Mouse (Mus musculus) CH12.LX (cell line): ENCODE measurements around the gene Ctrb1. TPM values are rescaled to one million over a fixed set of nuclear protein-coding genes. Genes with fewer than 3 reads are reported as not detected.

ENCODE experiments used
- DNase-seq: peaks from one replicate; pipeline ENCODE4 v3.0.0-alpha.2; 2013; ENCODE audit errors: extremely low read depth
- H3K27ac ChIP-seq: 2 replicates; pipeline ENCODE4 v1.5.1; 2012; ENCODE audit warnings: low read depth, mild to moderate bottlenecking, control low read depth, moderate library complexity; ENCODE audit not compliant: insufficient read depth
- H3K27me3 ChIP-seq: replicated peaks from 2 replicates; pipeline ENCODE3; 2012; ENCODE audit warnings: inconsistent platforms
- H3K36me3 ChIP-seq, 2 experiments: replicated peaks in 1 of 2; 2 replicates each; pipeline versions ENCODE3 to v1.6.1; 2012; ENCODE audit warnings: inconsistent platforms in 1 of 2, low read length in 1 of 2, mild to moderate bottlenecking in 1 of 2, mixed read lengths in 1 of 2, moderate library complexity in 1 of 2; ENCODE audit not compliant: control insufficient read depth in 1 of 2, insufficient read depth in 1 of 2
- H3K4me1 ChIP-seq, 2 experiments: 2 replicates each; pipeline ENCODE4 v1.6.1; 2012; ENCODE audit warnings: inconsistent platforms in 1 of 2, moderate library complexity in 1 of 2; ENCODE audit not compliant: insufficient read depth in 2 of 2, control insufficient read depth in 1 of 2
- H3K4me2 ChIP-seq: 2 replicates; pipeline ENCODE4 v1.6.1; 2012; ENCODE audit warnings: low read depth, mild to moderate bottlenecking, control low read depth; ENCODE audit not compliant: poor library complexity, insufficient read depth, severe bottlenecking
- H3K4me3 ChIP-seq, 3 experiments: fragments of 150-350 bp in 1 of 3; sonication (generic) in 1 of 3; replicated peaks in 1 of 3; 2 replicates each; pipeline versions ENCODE3 to v1.5.1; 2011 to 2012; ENCODE audit warnings: low read depth in 2 of 3, low read length in 2 of 3, mild to moderate bottlenecking in 2 of 3, moderate library complexity in 2 of 3, control low read depth in 1 of 3, improper control_type of control experiment in 1 of 3, inconsistent platforms in 1 of 3, mixed read lengths in 1 of 3; ENCODE audit not compliant: poor library complexity in 1 of 3
- H3K79me2 ChIP-seq: replicated peaks from 2 replicates; pipeline ENCODE4 v1.6.1; 2012; ENCODE audit warnings: mild to moderate bottlenecking, moderate library complexity; ENCODE audit not compliant: control insufficient read depth, poor library complexity, insufficient read depth, severe bottlenecking; ENCODE audit errors: extremely low read depth
- H3K9ac ChIP-seq: 2 replicates; pipeline ENCODE4 v1.6.1; 2012; ENCODE audit warnings: low read depth, mild to moderate bottlenecking, control low read depth, moderate library complexity; ENCODE audit not compliant: insufficient read depth
- H3K9me3 ChIP-seq: replicated peaks from 2 replicates; pipeline ENCODE3; 2012; ENCODE audit warnings: low read length, inconsistent platforms, mixed read lengths
- BHLHE40 ChIP-seq: IDR thresholded peaks from 2 replicates; pipeline ENCODE4 v1.6.1; 2011; ENCODE audit warnings: mild to moderate bottlenecking, low read depth, low read length, improper control_type of control experiment
- CHD2 ChIP-seq: IDR thresholded peaks from 2 replicates; pipeline ENCODE4 v1.6.1; 2011; ENCODE audit warnings: low read length, improper control_type of control experiment
- CTCF ChIP-seq, 2 experiments: IDR thresholded peaks in 1 of 2; conservative IDR thresholded peaks in 1 of 2; 2 replicates each; pipeline ENCODE4 v1.5.1; 2011 to 2012; ENCODE audit warnings: low read depth in 2 of 2, low read length in 2 of 2, improper control_type of control experiment in 1 of 2, inconsistent platforms in 1 of 2, mild to moderate bottlenecking in 1 of 2, moderate library complexity in 1 of 2
- E2F4 ChIP-seq: IDR thresholded peaks from 2 replicates; pipeline ENCODE4 v1.6.1; 2011; ENCODE audit warnings: low read depth, low read length, improper control_type of control experiment; ENCODE audit not compliant: insufficient replicate concordance
- ELF1 ChIP-seq: IDR thresholded peaks from 2 replicates; pipeline ENCODE4 v1.6.1; 2014; ENCODE audit warnings: low read depth, mild to moderate bottlenecking, inconsistent platforms, low read length, improper control_type of control experiment
- ETS1 ChIP-seq: conservative IDR thresholded peaks from 2 replicates; pipeline ENCODE4 v1.6.1; 2012; ENCODE audit warnings: low read depth, mild to moderate bottlenecking, inconsistent platforms, low read length, improper control_type of control experiment, moderate library complexity
- GABPA ChIP-seq: IDR thresholded peaks from 2 replicates; pipeline ENCODE4 v1.6.1; 2012; ENCODE audit warnings: low read depth, low read length, improper control_type of control experiment, inconsistent platforms; ENCODE audit not compliant: insufficient replicate concordance
- HCFC1 ChIP-seq: IDR thresholded peaks from 2 replicates; pipeline ENCODE4 v1.6.1; 2012; ENCODE audit warnings: low read depth, mild to moderate bottlenecking, inconsistent platforms, low read length, improper control_type of control experiment
- IRF4 ChIP-seq: IDR thresholded peaks from 2 replicates; pipeline ENCODE4 v1.6.1; 2014; ENCODE audit warnings: low read depth, mild to moderate bottlenecking, inconsistent platforms, low read length, improper control_type of control experiment
- JUN ChIP-seq: IDR thresholded peaks from 2 replicates; pipeline ENCODE4 v1.6.1; 2011; ENCODE audit warnings: low read depth, mild to moderate bottlenecking, low read length, improper control_type of control experiment, moderate library complexity; ENCODE audit not compliant: insufficient read depth
- JUND ChIP-seq: conservative IDR thresholded peaks from 2 replicates; pipeline ENCODE4 v1.6.1; 2011; ENCODE audit warnings: low read depth, low read length, improper control_type of control experiment
- MEF2A ChIP-seq: IDR thresholded peaks from 2 replicates; pipeline ENCODE4 v1.6.1; 2014; ENCODE audit warnings: low read depth, mild to moderate bottlenecking, inconsistent platforms, low read length, improper control_type of control experiment, borderline replicate concordance
- MYC ChIP-seq: IDR thresholded peaks from 2 replicates; pipeline ENCODE4 v1.6.1; 2011; ENCODE audit warnings: low read depth, mild to moderate bottlenecking, improper control_type of control experiment, low read length
- NELFE ChIP-seq: IDR thresholded peaks from 2 replicates; pipeline ENCODE4 v1.6.1; 2011; ENCODE audit warnings: low read depth, low read length, improper control_type of control experiment
- NRF1 ChIP-seq: IDR thresholded peaks from 2 replicates; pipeline ENCODE4 v1.6.1; 2014; ENCODE audit warnings: low read depth, mild to moderate bottlenecking, inconsistent platforms, low read length, improper control_type of control experiment, moderate library complexity
- POLR2A ChIP-seq: IDR thresholded peaks from 2 replicates; pipeline ENCODE4 v1.6.1; 2011; ENCODE audit warnings: low read depth, mild to moderate bottlenecking, improper control_type of control experiment, low read length
- POLR2AphosphoS2 ChIP-seq: IDR thresholded peaks from 2 replicates; pipeline ENCODE4 v1.6.1; 2011; ENCODE audit warnings: low read depth, low read length, improper control_type of control experiment
- RAD21 ChIP-seq: IDR thresholded peaks from 2 replicates; pipeline ENCODE4 v1.6.1; 2011; ENCODE audit warnings: low read depth, mild to moderate bottlenecking, low read length, improper control_type of control experiment, moderate library complexity
- SMC3 ChIP-seq: IDR thresholded peaks from 2 replicates; pipeline ENCODE4 v1.6.1; 2011; ENCODE audit warnings: low read depth, low read length, improper control_type of control experiment
- TBP ChIP-seq: conservative IDR thresholded peaks from 2 replicates; pipeline ENCODE4 v1.6.1; 2011; ENCODE audit warnings: low read depth, low read length, improper control_type of control experiment
- TCF12 ChIP-seq: IDR thresholded peaks from 2 replicates; pipeline ENCODE4 v1.6.1; 2014; ENCODE audit warnings: low read depth, mild to moderate bottlenecking, inconsistent platforms, low read length, improper control_type of control experiment
- UBTF ChIP-seq: IDR thresholded peaks from 2 replicates; pipeline ENCODE4 v1.6.1; 2012; ENCODE audit warnings: low read depth, mild to moderate bottlenecking, inconsistent platforms, low read length, improper control_type of control experiment, moderate library complexity
- USF1 ChIP-seq: IDR thresholded peaks from 2 replicates; pipeline ENCODE4 v1.6.1; 2014; ENCODE audit warnings: low read depth, mild to moderate bottlenecking, inconsistent platforms, low read length, improper control_type of control experiment
- ZC3H11A ChIP-seq: IDR thresholded peaks from 2 replicates; pipeline ENCODE4 v1.6.1; 2012; ENCODE audit warnings: low read depth, mild to moderate bottlenecking, inconsistent platforms, low read length, improper control_type of control experiment
- ZMIZ1 ChIP-seq: IDR thresholded peaks from 2 replicates; pipeline ENCODE4 v1.6.1; 2012; ENCODE audit warnings: low read depth, mild to moderate bottlenecking, inconsistent platforms, low read length, improper control_type of control experiment
- dilution Hi-C: fragments of 300-500 bp; cut with MboI; formaldehyde crosslinking; loops from 2 replicates; pipeline ENCODE4 v1.14.3; 2020; ENCODE audit warnings: low sequenced_read_pairs; ENCODE audit not compliant: extremely low pct_unique_long_range_greater_than_20kb, extremely low pct_ligation_motif_present
- in situ Hi-C: fragments of 300-500 bp; cut with MboI; formaldehyde crosslinking; loops from 3 replicates; pipeline ENCODE4 v1.14.3; 2019; ENCODE audit warnings: low sequenced_read_pairs, low pct_ligation_motif_present, low pct_unique_long_range_greater_than_20kb, mixed read lengths
- polyA plus RNA-seq: library from polyadenylated mRNA; unstranded; fragments of >175 nt; gene quantifications from 2 replicates; pipeline ENCODE4 v1.2.1, GENCODE M21; 2012; ENCODE audit warnings: low read depth; ENCODE audit not compliant: insufficient read length
- total RNA-seq, 2 experiments: library from RNA; depleted of rRNA; stranded (reverse); fragments of 300-350 nt in 1 of 2; fragments of >200 nt in 1 of 2; gene quantifications; 2 replicates each; pipeline ENCODE4 v1.2.3; 2012 to 2014

Gene Ctrb1
- total and polyA plus RNA-seq, 3 experiments: not detected

DNA sequence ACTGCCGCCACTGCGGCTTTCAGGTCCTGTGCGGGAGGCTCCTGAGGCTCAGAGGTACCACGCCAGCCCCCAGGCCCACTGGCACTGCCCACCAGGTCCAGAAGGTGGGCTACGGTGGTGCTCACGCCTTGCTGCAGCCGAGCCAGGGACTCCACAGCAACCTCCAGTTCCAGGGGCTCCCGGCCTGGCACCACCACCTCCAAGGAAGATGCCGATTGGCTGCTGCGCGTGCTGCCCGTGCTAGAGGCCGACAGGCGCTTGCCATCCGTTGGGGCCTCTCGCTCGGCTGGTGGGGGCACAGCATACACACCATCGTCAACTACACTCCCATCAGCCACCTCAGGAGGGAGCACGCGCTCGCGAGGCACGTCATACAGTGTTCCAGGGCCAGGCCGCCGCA is 23.0 kb upstream of the Ctrb1 start:
- Histone ChIP-seq H3K4me1 (no peaks in the 10 kb centered on the region), H3K27me3 (no peaks in the 10 kb centered on the region), H3K9me3 (no peaks in the 10 kb centered on the region), H3K4me3 (no peak overlapping the region), H3K36me3 (peaks cover 0 to 5% of the 10 kb centered on the region in 2 experiments), H3K27ac (no peak overlapping the region), H3K79me2 (no peaks in the 10 kb centered on the region), H3K4me2 (no peak overlapping the region), H3K9ac (no peak overlapping the region)
- no peak for TF ChIP-seq RAD21
- TF ChIP-seq MEF2A: no peak
- no peak for TF ChIP-seq TBP
- no peak for TF ChIP-seq POLR2AphosphoS2
- no peak for TF ChIP-seq CHD2
- TF ChIP-seq MYC: no peak
- no peak for TF ChIP-seq IRF4
- TF ChIP-seq GABPA: no peak
- dilution Hi-C loops (no loop called here), in situ Hi-C loops (no loop called here)
- no peak for DNase-seq

DNA sequence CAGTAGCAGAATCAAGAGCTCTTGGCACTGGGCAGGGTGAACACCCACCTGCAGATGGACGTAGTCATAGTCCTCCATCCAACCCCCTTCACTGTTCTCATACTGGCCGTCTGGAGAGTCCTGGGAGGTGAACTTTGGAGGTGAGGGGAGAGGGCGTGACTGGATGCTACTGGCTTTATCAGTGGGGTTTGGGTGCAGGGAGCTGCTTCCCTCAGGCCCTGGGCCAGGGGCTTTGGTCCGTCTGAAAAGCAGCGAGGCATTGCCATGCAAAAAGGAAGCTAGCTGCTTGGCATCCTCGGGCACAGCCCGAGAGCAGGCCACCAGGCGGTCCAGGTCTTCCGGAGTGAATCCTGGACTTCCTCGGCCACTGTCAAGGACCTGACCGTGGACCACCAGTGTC is 22.5 kb upstream of the Ctrb1 start:
- H3K36me3 ChIP-seq: peaks cover 0 to 5% of the 10 kb centered on the region in 2 experiments
- in situ Hi-C loops: no loop called here
- TF ChIP-seq UBTF (no peak), POLR2AphosphoS2 (no peak), USF1 (no peak), BHLHE40 (no peak), JUND (no peak), POLR2A (no peak), CHD2 (no peak)

DNA sequence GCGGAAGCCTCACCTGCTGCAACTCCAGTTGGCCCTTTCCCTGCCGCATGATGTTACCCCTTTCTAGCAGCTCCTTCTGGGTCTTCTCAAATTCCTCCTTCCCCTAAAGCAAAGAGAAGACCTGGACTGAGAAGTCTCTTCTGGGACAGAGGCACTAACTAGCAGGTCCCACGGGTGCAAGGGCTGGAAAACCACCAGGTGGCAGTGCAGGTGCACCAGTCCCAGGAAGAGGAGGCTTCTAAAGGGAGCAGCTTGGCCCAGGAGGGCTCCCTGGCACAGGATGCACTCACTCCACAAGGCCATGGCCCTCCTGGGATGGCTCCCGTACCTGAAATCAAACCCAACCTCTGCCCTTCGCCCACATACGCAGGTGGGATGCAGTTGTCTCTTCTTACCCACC is 21.8 kb upstream of the Ctrb1 start:
- no peak overlapping the region for H3K4me3 ChIP-seq
- no peak overlapping the region for H3K27ac ChIP-seq
- in situ Hi-C loops (no loop called here), dilution Hi-C loops (no loop called here)
- no peak overlapping the region for H3K9ac ChIP-seq
- peaks cover 0 to 5% of the 10 kb centered on the region in 2 experiments for H3K36me3 ChIP-seq
- no peaks in the 10 kb centered on the region for H3K79me2 ChIP-seq
- H3K9me3 ChIP-seq: no peaks in the 10 kb centered on the region
- no peaks in the 10 kb centered on the region for H3K4me1 ChIP-seq
- DNase-seq: peak; percentile 50
- no peak overlapping the region for H3K4me2 ChIP-seq
- H3K27me3 ChIP-seq: no peaks in the 10 kb centered on the region
- peak; percentile 22 to 87; a peak in 3 of 4 replicates for TF ChIP-seq CTCF (conservative IDR thresholded peaks at IDR 0.05 in 1 of 2, IDR thresholded peaks at IDR 0.05 in 1 of 2; ENCODE audit: low read depth in 2 of 2, low read length in 2 of 2)
- TF ChIP-seq ETS1: no peak
- no peak for TF ChIP-seq JUN
- TF ChIP-seq HCFC1: no peak
- 0 out of 2 replicates have a peak, but pooled peaks have one; percentile 9 for TF ChIP-seq IRF4
- TF ChIP-seq RAD21: peak; percentile 83
- peak; percentile 94 for TF ChIP-seq SMC3
- TF ChIP-seq NELFE: no peak
- TF ChIP-seq ELF1: no peak
- TF ChIP-seq TCF12: no peak
- TF ChIP-seq NRF1: no peak
- no peak for TF ChIP-seq ZMIZ1
- no peak for TF ChIP-seq MEF2A
- no peak for TF ChIP-seq MYC
- peak; percentile 49 for TF ChIP-seq ZC3H11A
- no peak for TF ChIP-seq POLR2A
- no peak for TF ChIP-seq TBP
- TF ChIP-seq E2F4: no peak

More for the DNA sequence above, 22.5 kb upstream of the Ctrb1 start:
- dilution Hi-C loops: no loop called here
- Histone ChIP-seq H3K4me3 (no peak overlapping the region), H3K79me2 (no peaks in the 10 kb centered on the region), H3K9me3 (no peaks in the 10 kb centered on the region), H3K27ac (no peak overlapping the region), H3K27me3 (no peaks in the 10 kb centered on the region), H3K4me2 (no peak overlapping the region), H3K4me1 (no peaks in the 10 kb centered on the region), H3K9ac (no peak overlapping the region)
- no peak for DNase-seq
